Mouse (Mus musculus): ENCODE data around the gene Pi16. TPM values are rescaled to one million over a fixed set of nuclear protein-coding genes. Genes with fewer than 3 reads are reported as not detected.

The Pi16 gene
- polyA plus RNA-seq, 1 experiment from 2014 or later: 0.73 TPM

GRCm38 (mm10) chr17:29341591-29342003 is 24.1 kb downstream of the Pi16 start:
- peaks cover 53% of the 10 kb centered on the region for H3K36me3 ChIP-seq (ENCODE audit: control insufficient read depth, insufficient read depth)
- H3K4me3 ChIP-seq (ENCODE audit: low read depth, low read length): no peak overlapping the region
- H3K9ac ChIP-seq (ENCODE audit: low read depth, low read length): no peak overlapping the region
- H3K27ac ChIP-seq (ENCODE audit: low read depth, low read length): peak overlapping the region; percentile 71
- peaks cover 9% of the 10 kb centered on the region; the same call in 1 of the 2 replicates for H3K4me1 ChIP-seq (replicated peaks; ENCODE audit: control insufficient read depth, insufficient read depth, low read length)
- no peaks in the 10 kb centered on the region for H3K27me3 ChIP-seq (replicated peaks; ENCODE audit: control insufficient read depth, insufficient read depth, low read length)
- WGBS: 28% methylated on average over 9 of the region's 9 CpGs
- peak; percentile 52 for ATAC-seq
- TF ChIP-seq CTCF (IDR thresholded peaks at IDR 0.05; ENCODE audit: low read depth): peak; percentile 56
- H3K4me2 ChIP-seq (replicated peaks; ENCODE audit: low read depth): peak overlapping the region; percentile 48
- no peaks in the 10 kb centered on the region for H3K9me3 ChIP-seq (ENCODE audit: control insufficient read depth)

- peak overlapping the region; percentile 48 for H3K4me2 ChIP-seq (replicated peaks; ENCODE audit: low read depth)
- H3K27ac ChIP-seq (ENCODE audit: low read depth, low read length): peak overlapping the region; percentile 71
- H3K36me3 ChIP-seq (ENCODE audit: control insufficient read depth, insufficient read depth): peaks cover 47% of the 10 kb centered on the region
- no peaks in the 10 kb centered on the region for H3K27me3 ChIP-seq (replicated peaks; ENCODE audit: control insufficient read depth, insufficient read depth, low read length)
- H3K9me3 ChIP-seq (ENCODE audit: control insufficient read depth): no peaks in the 10 kb centered on the region
- peak; percentile 31; the same call in 1 of the 2 replicates for ATAC-seq
- 0 out of 2 replicates have a peak, but pooled peaks have one; percentile 1 for TF ChIP-seq CTCF (IDR thresholded peaks at IDR 0.05; ENCODE audit: low read depth)
- 40% methylated on average over 13 of the region's 13 CpGs for WGBS
- no peak overlapping the region for H3K9ac ChIP-seq (ENCODE audit: low read depth, low read length)
- no peak overlapping the region for H3K4me3 ChIP-seq (ENCODE audit: low read depth, low read length)
- H3K4me1 ChIP-seq (replicated peaks; ENCODE audit: control insufficient read depth, insufficient read depth, low read length): peaks cover 10% of the 10 kb centered on the region; the same call in 1 of the 2 replicates
These were observed 24.8 kb downstream of the Pi16 start for GRCm38 (mm10) chr17:29342010-29342910.

GRCm38 (mm10) chr17:29343241-29343640 is 25.8 kb downstream of the Pi16 start:
- ATAC-seq: no peak
- Histone ChIP-seq H3K4me1 (replicated peaks; ENCODE audit: control insufficient read depth, insufficient read depth, low read length) (peaks cover 14% of the 10 kb centered on the region; the same call in 1 of the 2 replicates), H3K4me3 (ENCODE audit: low read depth, low read length) (no peak overlapping the region), H3K9me3 (ENCODE audit: control insufficient read depth) (no peaks in the 10 kb centered on the region), H3K4me2 (replicated peaks; ENCODE audit: low read depth) (no peak overlapping the region), H3K9ac (ENCODE audit: low read depth, low read length) (no peak overlapping the region), H3K27ac (ENCODE audit: low read depth, low read length) (peak overlapping the region; percentile 71; the same call in 1 of the 2 replicates), H3K27me3 (replicated peaks; ENCODE audit: control insufficient read depth, insufficient read depth, low read length) (no peaks in the 10 kb centered on the region), H3K36me3 (ENCODE audit: control insufficient read depth, insufficient read depth) (peaks cover 40% of the 10 kb centered on the region)
- TF ChIP-seq CTCF (IDR thresholded peaks at IDR 0.05; ENCODE audit: low read depth): no peak
- 76% methylated on average over 5 of the region's 5 CpGs for WGBS

DNA sequence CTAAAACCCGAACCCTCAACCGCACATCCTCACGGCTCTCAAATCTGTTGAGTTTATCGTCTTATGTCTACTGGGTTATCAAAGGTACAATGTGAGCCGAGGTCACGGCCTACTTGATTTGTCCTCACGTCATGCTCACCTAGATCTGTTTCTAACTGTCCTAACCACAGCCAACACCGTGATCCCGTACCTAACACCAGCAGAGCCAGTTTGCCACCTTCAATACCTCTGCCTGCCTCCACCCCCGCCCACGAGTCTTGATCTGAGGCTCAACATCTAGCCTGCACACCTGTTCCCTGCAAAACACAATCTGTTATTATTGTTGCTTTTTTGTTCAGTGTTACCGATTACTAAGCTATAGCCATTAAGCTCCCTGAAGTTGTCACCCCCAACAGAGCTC is 27.8 kb downstream of the Pi16 start:
- Histone ChIP-seq H3K9ac (ENCODE audit: low read depth, low read length) (no peak overlapping the region), H3K4me3 (ENCODE audit: low read depth, low read length) (no peak overlapping the region), H3K9me3 (ENCODE audit: control insufficient read depth) (no peaks in the 10 kb centered on the region), H3K27me3 (replicated peaks; ENCODE audit: control insufficient read depth, insufficient read depth, low read length) (no peaks in the 10 kb centered on the region), H3K4me1 (replicated peaks; ENCODE audit: control insufficient read depth, insufficient read depth, low read length) (peaks cover 16% of the 10 kb centered on the region; the same call in 1 of the 2 replicates), H3K27ac (ENCODE audit: low read depth, low read length) (no peak overlapping the region), H3K4me2 (replicated peaks; ENCODE audit: low read depth) (no peak overlapping the region), H3K36me3 (ENCODE audit: control insufficient read depth, insufficient read depth) (0 out of 2 replicates have a peak, but pooled peaks cover 19% of the 10 kb centered on the region)
- TF ChIP-seq CTCF (IDR thresholded peaks at IDR 0.05; ENCODE audit: low read depth): no peak
- 89% methylated on average over 12 of the region's 12 CpGs for WGBS
- no peak for ATAC-seq

DNA sequence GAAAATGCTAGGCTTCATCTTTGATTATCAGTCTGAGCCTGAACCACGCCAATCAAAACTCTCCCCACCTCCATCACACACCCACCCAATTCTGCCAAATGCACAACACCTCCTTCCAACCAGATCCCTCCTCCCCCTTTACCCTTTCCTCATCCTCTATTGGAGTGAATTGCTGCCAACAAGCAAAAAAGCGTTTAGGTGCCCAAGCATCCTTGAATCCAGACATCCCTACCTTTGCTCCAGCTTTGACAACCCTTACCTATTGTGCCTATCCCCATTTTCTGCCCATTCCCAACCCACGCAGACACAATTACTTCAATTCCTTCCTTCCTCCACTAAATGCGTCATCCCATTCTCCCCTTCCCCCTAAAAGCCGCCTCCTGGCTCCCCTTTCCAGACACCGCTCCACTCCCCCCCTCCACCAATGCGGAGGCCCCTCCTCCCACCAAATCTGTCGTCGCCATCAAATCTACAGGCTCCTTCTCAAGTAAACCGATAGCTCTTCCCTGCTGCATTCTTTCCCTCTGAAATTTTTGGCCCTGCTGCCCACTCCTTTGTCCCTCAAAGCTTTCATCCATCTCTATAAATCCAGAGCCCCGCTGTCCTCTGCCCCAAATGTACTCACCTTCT is 29.1 kb downstream of the Pi16 start:
- peak overlapping the region; percentile 92 for H3K4me3 ChIP-seq (ENCODE audit: low read depth, low read length)
- 6% methylated on average over 11 of the region's 11 CpGs for WGBS

DNA sequence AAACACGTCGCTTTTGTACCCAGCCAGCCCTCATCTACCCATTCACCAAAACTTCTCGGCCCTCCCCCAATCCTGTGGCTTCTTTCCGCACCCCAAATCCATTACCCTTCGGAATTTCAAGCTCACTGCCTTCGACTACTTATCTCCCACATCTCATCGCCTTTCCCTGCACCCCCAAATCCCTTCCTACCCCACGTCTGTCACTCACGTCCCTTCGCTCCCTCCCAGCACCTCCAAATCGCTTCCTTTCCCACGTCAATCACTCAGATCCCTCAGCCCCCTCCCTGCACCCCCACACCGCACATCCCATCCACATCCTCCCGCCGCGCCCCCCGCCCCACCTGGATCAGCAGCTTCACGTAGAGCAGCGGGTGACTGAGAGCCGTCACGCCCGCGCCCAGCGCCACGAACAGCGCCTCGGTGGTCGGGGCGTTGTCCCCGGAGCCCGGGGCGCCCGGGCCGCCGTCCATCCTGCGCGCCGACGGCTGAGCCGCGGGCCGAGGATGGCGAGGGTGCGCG is 29.7 kb downstream of the Pi16 start:
- Histone ChIP-seq H3K36me3 (ENCODE audit: control insufficient read depth, insufficient read depth) (0 out of 2 replicates have a peak, but pooled peaks cover 17% of the 10 kb centered on the region), H3K27me3 (replicated peaks; ENCODE audit: control insufficient read depth, insufficient read depth, low read length) (no peaks in the 10 kb centered on the region), H3K9ac (ENCODE audit: low read depth, low read length) (peak overlapping the region; percentile 90), H3K27ac (ENCODE audit: low read depth, low read length) (peak overlapping the region; percentile 91), H3K4me2 (replicated peaks; ENCODE audit: low read depth) (peak overlapping the region; percentile 80), H3K9me3 (ENCODE audit: control insufficient read depth) (no peaks in the 10 kb centered on the region), H3K4me1 (replicated peaks; ENCODE audit: control insufficient read depth, insufficient read depth, low read length) (peaks cover 16% of the 10 kb centered on the region; the same call in 1 of the 2 replicates), H3K4me3 (ENCODE audit: low read depth, low read length) (peak overlapping the region; percentile 92)
- no peak; the same call in 1 of the 2 replicates for ATAC-seq
- WGBS: under 1% methylated on average over 43 of the region's 45 CpGs
- TF ChIP-seq CTCF (IDR thresholded peaks at IDR 0.05; ENCODE audit: low read depth): no peak

More for the DNA sequence above, 29.1 kb downstream of the Pi16 start:
- H3K4me2 ChIP-seq (replicated peaks; ENCODE audit: low read depth): peak overlapping the region; percentile 80
- no peak for ATAC-seq
- H3K36me3 ChIP-seq (ENCODE audit: control insufficient read depth, insufficient read depth): 0 out of 2 replicates have a peak, but pooled peaks cover 17% of the 10 kb centered on the region
- no peaks in the 10 kb centered on the region for H3K27me3 ChIP-seq (replicated peaks; ENCODE audit: control insufficient read depth, insufficient read depth, low read length)
- peak overlapping the region; percentile 90 for H3K9ac ChIP-seq (ENCODE audit: low read depth, low read length)
- TF ChIP-seq CTCF (IDR thresholded peaks at IDR 0.05; ENCODE audit: low read depth): no peak
- H3K4me1 ChIP-seq (replicated peaks; ENCODE audit: control insufficient read depth, insufficient read depth, low read length): peaks cover 16% of the 10 kb centered on the region; the same call in 1 of the 2 replicates
- H3K9me3 ChIP-seq (ENCODE audit: control insufficient read depth): no peaks in the 10 kb centered on the region
- peak overlapping the region; percentile 91 for H3K27ac ChIP-seq (ENCODE audit: low read depth, low read length)
